Mouse (Mus musculus) cortical plate, adult 2 months (tissue): ENCODE measurements around the gene Khdrbs2.

Experiments
- CTCF ChIP-seq: fragments of 200-500 bp; IDR thresholded peaks from 2 replicates; pipeline ENCODE4 v1.5.1; 2011; ENCODE audit warnings: mild to moderate bottlenecking, control low read depth, low read length; ENCODE audit not compliant: insufficient read depth; ENCODE audit errors: extremely low read depth
- POLR2A ChIP-seq: fragments of 200-500 bp; IDR thresholded peaks from 2 replicates; pipeline ENCODE4 v1.6.1; 2011; ENCODE audit warnings: mild to moderate bottlenecking, low read length, control low read depth; ENCODE audit not compliant: insufficient read depth; ENCODE audit errors: extremely low read depth

- no peak for TF ChIP-seq POLR2A
- no peak for TF ChIP-seq CTCF
Observed at GRCm38 (mm10) chr1:32397553-32397952, 225.0 kb downstream of the Khdrbs2 start.
